Mouse (Mus musculus): Measurements from ENCODE around the gene Stt3b. TPM values are rescaled to one million over a fixed set of nuclear protein-coding genes. Genes with fewer than 3 reads are reported as not detected.

Stt3b gene
- total RNA-seq (2015; ENCODE audit: low replicate concordance): 52.6 and 60.8 TPM in 2 replicates
- total RNA-seq (2017; ENCODE audit: low replicate concordance): 46.4 and 54.3 TPM in 2 replicates

DNA sequence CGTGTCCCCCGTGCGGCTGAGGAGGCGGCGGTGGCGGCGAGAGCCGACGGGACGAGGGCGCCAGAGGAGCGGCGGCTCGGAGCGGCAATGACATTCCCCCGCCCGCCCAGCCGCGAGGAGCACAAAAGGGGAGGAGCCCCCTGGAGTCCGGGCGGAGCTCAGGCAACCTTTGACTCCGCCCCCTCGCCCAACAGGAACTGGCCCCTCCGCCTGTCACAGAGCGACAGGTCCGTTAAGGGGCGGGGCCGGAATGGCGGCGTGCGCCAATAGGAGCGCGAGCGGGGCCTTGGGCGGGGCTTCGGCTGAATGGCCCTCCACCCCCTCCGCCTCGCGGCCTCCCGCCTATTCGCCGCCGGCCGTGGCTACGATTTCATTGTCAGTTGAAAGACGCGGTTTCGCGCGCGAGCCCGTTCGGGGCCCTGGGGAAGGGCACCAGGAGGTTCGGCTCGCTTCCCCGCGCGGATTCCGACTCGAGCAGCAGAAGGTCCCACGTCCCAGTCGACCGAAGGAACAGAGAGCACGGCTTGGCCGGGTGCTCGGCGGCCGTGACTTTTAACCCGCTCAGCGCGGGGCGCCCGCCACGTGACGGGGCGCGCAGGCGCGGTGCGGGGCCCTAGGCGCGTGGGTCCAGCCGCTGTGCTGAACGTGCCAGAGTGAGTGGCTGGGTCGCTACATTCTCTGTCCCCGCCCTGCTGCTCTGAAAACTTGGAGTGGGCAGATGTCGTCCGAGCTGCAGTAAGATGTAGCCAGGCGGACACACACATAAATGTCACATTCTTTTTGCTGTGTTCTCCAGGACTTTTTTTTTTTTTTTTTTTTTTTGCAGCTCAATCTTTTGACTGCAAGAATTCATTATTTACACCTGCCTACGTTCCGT lies at the start of gene Stt3b:
Gene Stt3b (minus strand): TSS at position 76 of the 877 bp plus-strand sequence.
- ATAC-seq (replicated peaks; ENCODE audit: low FRiP score, poor library complexity, severe bottlenecking): peak; percentile 87

DNA sequence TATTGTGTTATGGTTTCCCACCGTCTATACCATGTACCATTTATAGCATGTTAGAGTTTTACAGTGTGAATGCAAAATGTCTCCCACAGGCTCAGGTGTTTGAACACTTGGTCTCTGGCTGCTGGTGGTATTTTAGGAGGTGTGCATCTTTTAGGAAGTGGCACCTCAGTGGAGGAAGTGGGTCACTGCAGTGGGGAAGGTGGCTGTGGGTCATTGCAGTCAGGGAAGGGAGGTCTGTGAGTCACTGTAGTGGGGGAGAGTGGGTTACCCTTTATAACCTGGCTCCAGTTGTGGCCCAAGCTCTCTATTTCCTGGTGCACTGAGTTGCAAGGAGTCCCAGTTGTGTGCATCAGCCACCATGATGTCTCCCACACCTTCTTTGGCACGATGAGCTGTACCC lies 48.2 kb upstream of the Stt3b start:
- ATAC-seq (replicated peaks; ENCODE audit: low FRiP score, poor library complexity, severe bottlenecking): no peak

DNA sequence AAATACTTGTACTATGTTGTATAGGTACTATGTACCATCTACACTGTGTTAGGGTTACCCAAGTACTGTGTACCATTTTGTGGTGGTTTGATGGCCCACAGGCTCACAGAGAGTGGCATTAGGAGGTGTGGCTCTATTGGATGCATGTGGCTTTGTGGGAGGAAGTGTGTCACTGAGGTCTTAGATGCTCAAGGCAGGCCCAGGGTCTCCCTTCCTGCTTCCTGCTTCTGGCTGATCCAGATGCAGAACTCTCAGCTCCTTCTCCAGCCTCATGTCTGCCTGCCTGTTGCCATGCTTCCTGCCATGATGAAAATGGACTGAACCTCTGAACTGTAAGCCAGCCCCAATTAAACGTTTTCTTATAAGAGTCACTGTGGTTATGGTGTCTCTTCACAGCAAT lies 47.8 kb upstream of the Stt3b start:
- ATAC-seq (replicated peaks; ENCODE audit: low FRiP score, poor library complexity, severe bottlenecking): no peak

- ATAC-seq (replicated peaks; ENCODE audit: low FRiP score, poor library complexity, severe bottlenecking): no peak; the same call in 1 of the 2 replicates
These were observed 46.7 kb upstream of the Stt3b start for GRCm38 (mm10) chr9:115356731-115357458.

DNA sequence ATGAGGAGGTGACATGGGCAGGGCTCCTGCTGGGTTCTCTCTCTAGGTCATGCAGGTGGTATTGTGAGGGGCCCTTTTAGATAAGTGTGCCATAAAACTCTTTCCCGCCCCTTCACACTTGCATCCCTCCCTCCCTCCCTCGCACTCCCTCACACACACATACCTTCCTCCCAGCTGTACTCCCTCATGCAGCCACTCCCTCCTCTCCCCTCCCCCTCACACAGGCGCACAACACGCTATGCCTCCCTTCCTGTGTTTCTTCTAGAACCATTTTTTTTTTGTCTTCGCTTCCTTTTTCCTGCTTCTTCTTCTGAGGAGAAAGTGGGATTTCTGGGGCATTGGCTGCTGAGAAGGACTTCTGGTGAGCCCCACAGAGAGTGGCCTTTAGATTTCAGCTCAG lies 45.8 kb upstream of the Stt3b start:
- ATAC-seq (replicated peaks; ENCODE audit: low FRiP score, poor library complexity, severe bottlenecking): no peak

- ATAC-seq (replicated peaks; ENCODE audit: low FRiP score, poor library complexity, severe bottlenecking): no peak
These were observed 39.7 kb upstream of the Stt3b start for GRCm38 (mm10) chr9:115349741-115350512.

GRCm38 (mm10) chr9:115349106-115349505 lies 38.9 kb upstream of the Stt3b start:
- ATAC-seq (replicated peaks; ENCODE audit: low FRiP score, poor library complexity, severe bottlenecking): no peak

- no peak for ATAC-seq (replicated peaks; ENCODE audit: low FRiP score, poor library complexity, severe bottlenecking)
These were observed 34.7 kb upstream of the Stt3b start for GRCm38 (mm10) chr9:115344930-115345329.

GRCm38 (mm10) chr9:115341576-115341975 lies 31.4 kb upstream of the Stt3b start:
- ATAC-seq (replicated peaks; ENCODE audit: low FRiP score, poor library complexity, severe bottlenecking): no peak

GRCm38 (mm10) chr9:115340212-115340815 lies 30.1 kb upstream of the Stt3b start:
- ATAC-seq (replicated peaks; ENCODE audit: low FRiP score, poor library complexity, severe bottlenecking): no peak

DNA sequence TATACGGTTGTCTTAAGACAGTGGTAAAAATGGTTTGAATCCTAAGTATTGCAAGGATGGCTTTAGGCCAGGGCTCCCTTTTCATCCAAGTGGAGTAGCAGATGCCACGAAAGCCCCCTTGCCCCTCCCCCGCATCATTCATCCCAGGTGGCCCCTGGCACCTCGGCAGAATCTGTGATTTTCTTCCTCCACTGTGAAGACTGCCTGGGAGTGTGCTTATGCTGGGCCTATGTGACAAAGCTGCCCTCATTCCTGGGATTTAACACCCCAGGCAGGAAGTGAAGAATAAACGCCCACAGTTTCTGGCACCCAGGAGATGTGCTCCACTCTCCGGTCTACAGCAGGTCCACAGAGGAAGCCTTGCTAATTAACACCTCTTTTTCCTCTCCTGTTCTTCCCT lies 28.6 kb upstream of the Stt3b start:
- no peak for ATAC-seq (replicated peaks; ENCODE audit: low FRiP score, poor library complexity, severe bottlenecking)

GRCm38 (mm10) chr9:115333016-115333415 lies 22.8 kb upstream of the Stt3b start:
- ATAC-seq (replicated peaks; ENCODE audit: low FRiP score, poor library complexity, severe bottlenecking): no peak

GRCm38 (mm10) chr9:115332339-115332738 lies 22.1 kb upstream of the Stt3b start:
- no peak for ATAC-seq (replicated peaks; ENCODE audit: low FRiP score, poor library complexity, severe bottlenecking)

GRCm38 (mm10) chr9:115330861-115331476 lies 20.7 kb upstream of the Stt3b start:
- no peak for ATAC-seq (replicated peaks; ENCODE audit: low FRiP score, poor library complexity, severe bottlenecking)

DNA sequence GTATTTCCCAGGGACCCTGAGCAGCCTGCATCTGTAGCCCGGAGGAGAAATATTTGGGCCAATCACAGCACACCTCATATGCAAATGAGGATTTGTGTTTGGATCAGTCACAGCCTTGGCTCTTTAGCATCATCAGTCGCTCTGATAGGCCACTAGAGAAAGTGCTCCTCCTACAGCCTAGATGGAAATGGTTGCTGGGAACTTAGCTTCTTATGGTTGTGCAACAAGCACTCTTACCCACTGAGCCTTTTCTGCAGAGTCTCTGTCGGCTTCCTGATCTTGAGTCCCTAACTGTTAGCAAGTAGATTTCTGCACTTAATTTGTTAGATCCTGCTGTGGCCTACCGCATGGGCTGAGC lies 16.3 kb upstream of the Stt3b start:
- no peak for ATAC-seq (replicated peaks; ENCODE audit: low FRiP score, poor library complexity, severe bottlenecking)

DNA sequence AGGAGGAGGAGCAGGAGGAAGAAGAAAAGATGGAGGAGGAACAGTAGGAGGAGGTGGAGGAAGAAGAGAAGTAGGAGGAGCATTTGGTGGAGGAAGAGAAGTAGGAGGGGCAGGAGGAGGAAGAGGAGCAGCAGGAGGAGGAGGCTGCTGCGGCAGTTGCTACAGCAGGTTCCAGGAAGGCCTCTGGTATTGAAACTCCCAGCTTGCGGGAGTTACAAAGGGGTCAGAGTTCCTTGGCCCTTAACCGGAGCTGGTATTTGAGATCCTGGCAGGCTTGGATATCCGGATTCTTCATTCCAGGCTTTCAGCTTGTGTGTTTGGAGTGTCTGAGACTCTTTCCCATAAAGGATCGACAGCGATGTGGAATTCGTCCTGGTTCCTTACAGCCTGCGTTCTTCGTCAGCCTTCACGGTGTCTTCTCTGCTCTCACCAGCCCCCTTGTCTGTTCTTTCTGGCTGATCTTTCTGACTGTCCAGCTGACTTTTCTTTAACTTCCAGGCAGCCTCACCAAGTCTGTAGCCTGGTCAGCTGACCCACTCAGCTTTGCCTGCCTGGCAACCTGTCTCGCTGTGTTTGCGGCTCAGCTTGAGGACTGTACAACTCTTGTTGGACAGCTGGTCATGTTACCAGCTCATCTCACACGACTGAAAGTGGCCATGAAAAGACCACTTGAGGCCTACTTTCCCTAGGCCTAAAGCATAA lies 15.8 kb upstream of the Stt3b start:
- ATAC-seq (replicated peaks; ENCODE audit: low FRiP score, poor library complexity, severe bottlenecking): no peak

GRCm38 (mm10) chr9:115323572-115323971 lies 13.4 kb upstream of the Stt3b start:
- no peak for ATAC-seq (replicated peaks; ENCODE audit: low FRiP score, poor library complexity, severe bottlenecking)

GRCm38 (mm10) chr9:115322385-115322784 lies 12.2 kb upstream of the Stt3b start:
- no peak for ATAC-seq (replicated peaks; ENCODE audit: low FRiP score, poor library complexity, severe bottlenecking)

DNA sequence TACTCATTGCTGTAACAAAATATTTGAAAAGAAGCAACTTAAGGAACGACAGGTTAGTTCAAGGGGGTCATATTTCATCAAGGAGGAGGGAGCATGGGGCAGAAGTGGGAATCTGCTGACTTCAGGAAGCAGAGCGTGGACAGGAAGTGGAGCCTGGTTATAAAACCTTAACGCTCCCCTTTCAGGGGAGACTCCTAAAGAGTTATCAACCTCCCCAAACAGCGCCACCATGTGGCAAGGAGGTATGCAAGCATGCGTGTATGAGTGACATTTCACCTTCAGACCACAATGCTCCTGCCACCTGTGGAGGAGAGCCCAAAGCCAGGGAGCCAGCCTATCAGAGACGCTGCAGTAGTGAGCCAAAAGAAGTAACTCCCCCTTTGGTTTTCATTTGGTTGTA lies 10.8 kb upstream of the Stt3b start:
- ATAC-seq (replicated peaks; ENCODE audit: low FRiP score, poor library complexity, severe bottlenecking): no peak
